Mouse (Mus musculus) right cerebral cortex, postnatal 14 days (tissue): ENCODE results near the gene Foxc2.

ENCODE experiments used
- DNase-seq: peaks from one replicate; pipeline ENCODE4 v3.0.0; 2022

The Foxc2 gene

GRCm38 (mm10) chr8:121115948-121116347 lies at the start of gene Foxc2:
Gene Foxc2, plus strand, starts transcription at chr8:121116171.
- peak; percentile 55 for DNase-seq

- no peak for DNase-seq
Observed at GRCm38 (mm10) chr8:121071454-121071853, 44.5 kb upstream of the Foxc2 start.

- DNase-seq, result no peak
Observed at GRCm38 (mm10) chr8:121072406-121073130, 43.4 kb upstream of the Foxc2 start.

- DNase-seq, result no peak
Observed at GRCm38 (mm10) chr8:121073174-121074107, 42.5 kb upstream of the Foxc2 start.

GRCm38 (mm10) chr8:121074108-121074847 lies 41.7 kb upstream of the Foxc2 start:
- no peak for DNase-seq

GRCm38 (mm10) chr8:121074848-121075145 lies 41.2 kb upstream of the Foxc2 start:
- no peak for DNase-seq

GRCm38 (mm10) chr8:121075936-121076335 lies 40.0 kb upstream of the Foxc2 start:
- DNase-seq, result no peak

GRCm38 (mm10) chr8:121076555-121076954 lies 39.4 kb upstream of the Foxc2 start:
- no peak for DNase-seq

- DNase-seq, result no peak
Observed at GRCm38 (mm10) chr8:121078721-121079120, 37.2 kb upstream of the Foxc2 start.

- DNase-seq, result no peak
Observed at GRCm38 (mm10) chr8:121079201-121079600, 36.8 kb upstream of the Foxc2 start.

GRCm38 (mm10) chr8:121079944-121080343 lies 36.0 kb upstream of the Foxc2 start:
- no peak for DNase-seq

- DNase-seq, result no peak
Observed at GRCm38 (mm10) chr8:121080361-121081090, 35.4 kb upstream of the Foxc2 start.

- no peak for DNase-seq
Observed at GRCm38 (mm10) chr8:121081398-121081797, 34.6 kb upstream of the Foxc2 start.

GRCm38 (mm10) chr8:121082218-121083092 lies 33.5 kb upstream of the Foxc2 start:
- no peak for DNase-seq

- DNase-seq, result no peak
Observed at GRCm38 (mm10) chr8:121083093-121083935, 32.7 kb upstream of the Foxc2 start.

- DNase-seq, result no peak
Observed at GRCm38 (mm10) chr8:121083936-121084209, 32.1 kb upstream of the Foxc2 start.

GRCm38 (mm10) chr8:121084210-121084951 lies 31.6 kb upstream of the Foxc2 start, which contains the start of gene Foxf1:
Gene Foxf1, plus strand, starts transcription at chr8:121084386.
- no peak for DNase-seq

- DNase-seq, result no peak
Observed at GRCm38 (mm10) chr8:121085011-121085410, 31.0 kb upstream of the Foxc2 start.

GRCm38 (mm10) chr8:121085561-121085960 lies 30.4 kb upstream of the Foxc2 start:
- no peak for DNase-seq
